Mouse (Mus musculus) MEL (cell line): Measurements from ENCODE around the gene Ccdc146. TPM values are rescaled to one million over a fixed set of nuclear protein-coding genes. Genes with fewer than 3 reads are reported as not detected.

Experiments used
- DNase-seq: peaks from one replicate; pipeline ENCODE4 v3.0.0; 2011; ENCODE audit warnings: low read depth, low spot score
- H3K27ac ChIP-seq: 2 replicates; pipeline ENCODE4 v1.5.1; 2012; ENCODE audit warnings: low read depth, mild to moderate bottlenecking, control low read depth, low read length, moderate library complexity; ENCODE audit not compliant: control insufficient read depth
- H3K27me3 ChIP-seq, 2 experiments: fragments of 150-350 bp in 1 of 2; sonication (generic) in 1 of 2; 2 replicates each; pipeline ENCODE4 v1.6.1; 2012; ENCODE audit warnings: low read length in 2 of 2, mild to moderate bottlenecking in 2 of 2, improper control_type of control experiment in 1 of 2, moderate library complexity in 1 of 2; ENCODE audit not compliant: insufficient read depth in 2 of 2, control insufficient read depth in 1 of 2
- H3K36me3 ChIP-seq, 2 experiments: 2 replicates each; pipeline ENCODE4 v1.6.1; 2012 to 2014; ENCODE audit warnings: low read length in 2 of 2, improper control_type of control experiment in 1 of 2, inconsistent platforms in 1 of 2, mild to moderate bottlenecking in 1 of 2; ENCODE audit not compliant: insufficient read depth in 2 of 2, control insufficient read depth in 1 of 2
- H3K4me1 ChIP-seq, 2 experiments: fragments of 150-350 bp in 1 of 2; sonication (generic) in 1 of 2; 2 replicates each; pipeline ENCODE4 v1.6.1; 2012; ENCODE audit warnings: low read length in 2 of 2, improper control_type of control experiment in 1 of 2, mild to moderate bottlenecking in 1 of 2; ENCODE audit not compliant: insufficient read depth in 2 of 2, control insufficient read depth in 1 of 2
- H3K4me3 ChIP-seq, 2 experiments: fragments of 150-350 bp in 1 of 2; sonication (generic) in 1 of 2; 2 replicates each; pipeline ENCODE4 v1.5.1; 2012; ENCODE audit warnings: low read depth in 2 of 2, low read length in 2 of 2, mild to moderate bottlenecking in 2 of 2, moderate library complexity in 2 of 2, control low read depth in 1 of 2, improper control_type of control experiment in 1 of 2; ENCODE audit not compliant: control insufficient read depth in 1 of 2, insufficient read depth in 1 of 2
- H3K79me2 ChIP-seq: 2 replicates; pipeline ENCODE4 v1.6.1; 2012; ENCODE audit warnings: mild to moderate bottlenecking, low read length, moderate library complexity; ENCODE audit not compliant: control insufficient read depth, poor library complexity, insufficient read depth
- H3K9ac ChIP-seq: 2 replicates; pipeline ENCODE4 v1.6.1; 2012; ENCODE audit warnings: low read depth, mild to moderate bottlenecking, control low read depth, low read length, moderate library complexity; ENCODE audit not compliant: control insufficient read depth, poor library complexity, severe bottlenecking
- H3K9me3 ChIP-seq: fragments of 150-350 bp; sonication (generic); replicated peaks from 2 replicates; pipeline ENCODE4 v1.6.1; 2012; ENCODE audit warnings: mild to moderate bottlenecking, low read length, improper control_type of control experiment, moderate library complexity; ENCODE audit not compliant: insufficient read depth
- BHLHE40 ChIP-seq: IDR thresholded peaks from 2 replicates; pipeline ENCODE4 v1.6.1; 2012; ENCODE audit warnings: low read depth, mild to moderate bottlenecking, inconsistent platforms, low read length, improper control_type of control experiment, borderline replicate concordance
- CHD1 ChIP-seq: IDR thresholded peaks from 2 replicates; pipeline ENCODE4 v1.6.1; 2012; ENCODE audit warnings: low read depth, mild to moderate bottlenecking, inconsistent platforms, low read length, improper control_type of control experiment
- CHD2 ChIP-seq: IDR thresholded peaks from 2 replicates; pipeline ENCODE4 v1.6.1; 2011; ENCODE audit warnings: low read length, improper control_type of control experiment
- CTCF ChIP-seq, 3 experiments: IDR thresholded peaks in 2 of 3; conservative IDR thresholded peaks in 1 of 3; 2 replicates each; pipeline ENCODE4 v1.5.1; 2011 to 2012; ENCODE audit warnings: low read length in 3 of 3, low read depth in 2 of 3, mild to moderate bottlenecking in 2 of 3, improper control_type of control experiment in 1 of 3, inconsistent platforms in 1 of 3, mixed read lengths in 1 of 3, moderate library complexity in 1 of 3; ENCODE audit not compliant: control insufficient read depth in 1 of 3, insufficient read depth in 1 of 3, poor library complexity in 1 of 3, severe bottlenecking in 1 of 3
- E2F4 ChIP-seq: IDR thresholded peaks from 2 replicates; pipeline ENCODE4 v1.6.1; 2011; ENCODE audit warnings: low read depth, low read length, improper control_type of control experiment, borderline replicate concordance
- ELF1 ChIP-seq: IDR thresholded peaks from 2 replicates; pipeline ENCODE4 v1.6.1; 2014; ENCODE audit warnings: low read depth, mild to moderate bottlenecking, inconsistent platforms, low read length, improper control_type of control experiment, moderate library complexity
- EP300 ChIP-seq, 2 experiments: IDR thresholded peaks; 2 replicates each; pipeline ENCODE4 v1.6.1; 2011; ENCODE audit warnings: improper control_type of control experiment in 2 of 2, low read length in 2 of 2, low read depth in 1 of 2, mild to moderate bottlenecking in 1 of 2
- GABPA ChIP-seq: IDR thresholded peaks from 2 replicates; pipeline ENCODE4 v1.6.1; 2012; ENCODE audit warnings: low read depth, mild to moderate bottlenecking, inconsistent platforms, low read length, improper control_type of control experiment, moderate library complexity
- HCFC1 ChIP-seq: IDR thresholded peaks from 2 replicates; pipeline ENCODE4 v1.6.1; 2012; ENCODE audit warnings: low read depth, mild to moderate bottlenecking, inconsistent platforms, low read length, improper control_type of control experiment, moderate library complexity
- JUND ChIP-seq: IDR thresholded peaks from 2 replicates; pipeline ENCODE4 v1.6.1; 2011; ENCODE audit warnings: low read depth, mild to moderate bottlenecking, improper control_type of control experiment, low read length
- KAT2A ChIP-seq: conservative IDR thresholded peaks from 2 replicates; pipeline ENCODE4 v1.6.1; 2012; ENCODE audit warnings: low read depth, low read length, improper control_type of control experiment, inconsistent platforms
- MAX ChIP-seq: IDR thresholded peaks from 2 replicates; pipeline ENCODE4 v1.6.1; 2011; ENCODE audit warnings: low read length, improper control_type of control experiment
- MAZ ChIP-seq: IDR thresholded peaks from 2 replicates; pipeline ENCODE4 v1.6.1; 2012; ENCODE audit warnings: low read depth, mild to moderate bottlenecking, inconsistent platforms, low read length, improper control_type of control experiment
- MEF2A ChIP-seq: IDR thresholded peaks from 2 replicates; pipeline ENCODE4 v1.6.1; 2014; ENCODE audit warnings: low read depth, mild to moderate bottlenecking, inconsistent platforms, low read length, improper control_type of control experiment; ENCODE audit not compliant: poor library complexity, insufficient replicate concordance, severe bottlenecking; ENCODE audit errors: extremely low read depth
- MXI1 ChIP-seq: IDR thresholded peaks from 2 replicates; pipeline ENCODE4 v1.6.1; 2011; ENCODE audit warnings: mild to moderate bottlenecking, low read depth, low read length, improper control_type of control experiment
- MYB ChIP-seq: IDR thresholded peaks from 2 replicates; pipeline ENCODE4 v1.6.1; 2011; ENCODE audit warnings: mild to moderate bottlenecking, low read depth, low read length, improper control_type of control experiment
- MYC ChIP-seq: IDR thresholded peaks from 2 replicates; pipeline ENCODE4 v1.6.1; 2011; ENCODE audit warnings: low read depth, mild to moderate bottlenecking, low read length, improper control_type of control experiment, moderate library complexity
- NELFE ChIP-seq: IDR thresholded peaks from 2 replicates; pipeline ENCODE4 v1.6.1; 2011; ENCODE audit warnings: low read depth, low read length, improper control_type of control experiment
- NRF1 ChIP-seq: IDR thresholded peaks from 2 replicates; pipeline ENCODE4 v1.6.1; 2014; ENCODE audit warnings: low read depth, mild to moderate bottlenecking, inconsistent platforms, low read length, improper control_type of control experiment, moderate library complexity; ENCODE audit not compliant: poor library complexity, insufficient read depth, severe bottlenecking
- POLR2A ChIP-seq, 2 experiments: IDR thresholded peaks; 2 replicates each; pipeline ENCODE4 v1.6.1; 2011 to 2012; ENCODE audit warnings: low read length in 2 of 2, mild to moderate bottlenecking in 2 of 2, control low read depth in 1 of 2, improper control_type of control experiment in 1 of 2, low read depth in 1 of 2, moderate library complexity in 1 of 2; ENCODE audit not compliant: control insufficient read depth in 1 of 2, insufficient read depth in 1 of 2, poor library complexity in 1 of 2
- POLR2AphosphoS5 ChIP-seq: IDR thresholded peaks from 2 replicates; pipeline ENCODE4 v1.6.1; 2012; ENCODE audit warnings: low read depth, borderline replicate concordance, mild to moderate bottlenecking, inconsistent platforms, low read length, moderate library complexity, mixed read lengths
- RAD21 ChIP-seq: IDR thresholded peaks from 2 replicates; pipeline ENCODE4 v1.6.1; 2011; ENCODE audit warnings: mild to moderate bottlenecking, low read depth, low read length, improper control_type of control experiment
- RCOR1 ChIP-seq: IDR thresholded peaks from 2 replicates; pipeline ENCODE4 v1.6.1; 2012; ENCODE audit warnings: low read depth, mild to moderate bottlenecking, inconsistent platforms, low read length, improper control_type of control experiment
- SIN3A ChIP-seq: IDR thresholded peaks from 2 replicates; pipeline ENCODE4 v1.6.1; 2012; ENCODE audit warnings: low read length, improper control_type of control experiment, inconsistent platforms
- SMC3 ChIP-seq: IDR thresholded peaks from 2 replicates; pipeline ENCODE4 v1.6.1; 2011; ENCODE audit warnings: low read depth, low read length, improper control_type of control experiment
- TAL1 ChIP-seq: IDR thresholded peaks from 2 replicates; pipeline ENCODE4 v1.6.1; 2012; ENCODE audit warnings: mild to moderate bottlenecking, inconsistent platforms, low read length, moderate library complexity, mixed read lengths
- TBP ChIP-seq: IDR thresholded peaks from 2 replicates; pipeline ENCODE4 v1.8.0; 2011; ENCODE audit warnings: low read depth, low read length, improper control_type of control experiment
- TCF12 ChIP-seq: IDR thresholded peaks from 2 replicates; pipeline ENCODE4 v1.6.1; 2014; ENCODE audit warnings: low read depth, mild to moderate bottlenecking, inconsistent platforms, low read length, improper control_type of control experiment, moderate library complexity
- UBTF ChIP-seq: IDR thresholded peaks from 2 replicates; pipeline ENCODE4 v1.6.1; 2012; ENCODE audit warnings: low read depth, mild to moderate bottlenecking, inconsistent platforms, low read length, improper control_type of control experiment, moderate library complexity, borderline replicate concordance; ENCODE audit not compliant: insufficient read depth
- USF2 ChIP-seq, 2 experiments: IDR thresholded peaks; 2 replicates each; pipeline ENCODE4 v1.6.1; 2011 to 2012; ENCODE audit warnings: improper control_type of control experiment in 2 of 2, low read length in 2 of 2, borderline replicate concordance in 1 of 2, inconsistent platforms in 1 of 2, low read depth in 1 of 2, mild to moderate bottlenecking in 1 of 2; ENCODE audit not compliant: insufficient read depth in 1 of 2
- ZC3H11A ChIP-seq: IDR thresholded peaks from 2 replicates; pipeline ENCODE4 v1.6.1; 2012; ENCODE audit warnings: low read depth, mild to moderate bottlenecking, inconsistent platforms, low read length, improper control_type of control experiment
- ZKSCAN1 ChIP-seq: IDR thresholded peaks from 2 replicates; pipeline ENCODE4 v1.6.1; 2012; ENCODE audit warnings: low read depth, mild to moderate bottlenecking, inconsistent platforms, low read length, improper control_type of control experiment, moderate library complexity
- ZMIZ1 ChIP-seq: IDR thresholded peaks from 2 replicates; pipeline ENCODE4 v1.6.1; 2012; ENCODE audit warnings: low read depth, mild to moderate bottlenecking, inconsistent platforms, low read length, improper control_type of control experiment, moderate library complexity
- polyA plus RNA-seq, 2 experiments: library from polyadenylated mRNA; stranded (reverse) in 1 of 2; unstranded in 1 of 2; fragments of >175 nt in 1 of 2; fragments of >200 nt in 1 of 2; gene quantifications; 2 replicates each; pipeline versions ENCODE4 v1.2.1 to v1.2.4; 2012; ENCODE audit warnings: low replicate concordance in 2 of 2, low read depth in 1 of 2; ENCODE audit not compliant: insufficient read length in 2 of 2, insufficient read depth in 1 of 2, missing spikeins in 1 of 2
- total RNA-seq: library from RNA; depleted of rRNA; stranded (reverse); fragments of 300-350 nt; gene quantifications from 2 replicates; pipeline ENCODE4 v1.2.3, GENCODE M21; 2012

Ccdc146 gene
- total and polyA plus RNA-seq, 3 experiments = 0.35 to 0.45 TPM; not detected in 1

- TF ChIP-seq ZKSCAN1 (no peak), ZC3H11A (peak; percentile 28; the same call in 1 of the 2 replicates)
Measured at GRCm38 (mm10) chr5:21411261-21411666, 13.2 kb downstream of the Ccdc146 start (continued).

DNA sequence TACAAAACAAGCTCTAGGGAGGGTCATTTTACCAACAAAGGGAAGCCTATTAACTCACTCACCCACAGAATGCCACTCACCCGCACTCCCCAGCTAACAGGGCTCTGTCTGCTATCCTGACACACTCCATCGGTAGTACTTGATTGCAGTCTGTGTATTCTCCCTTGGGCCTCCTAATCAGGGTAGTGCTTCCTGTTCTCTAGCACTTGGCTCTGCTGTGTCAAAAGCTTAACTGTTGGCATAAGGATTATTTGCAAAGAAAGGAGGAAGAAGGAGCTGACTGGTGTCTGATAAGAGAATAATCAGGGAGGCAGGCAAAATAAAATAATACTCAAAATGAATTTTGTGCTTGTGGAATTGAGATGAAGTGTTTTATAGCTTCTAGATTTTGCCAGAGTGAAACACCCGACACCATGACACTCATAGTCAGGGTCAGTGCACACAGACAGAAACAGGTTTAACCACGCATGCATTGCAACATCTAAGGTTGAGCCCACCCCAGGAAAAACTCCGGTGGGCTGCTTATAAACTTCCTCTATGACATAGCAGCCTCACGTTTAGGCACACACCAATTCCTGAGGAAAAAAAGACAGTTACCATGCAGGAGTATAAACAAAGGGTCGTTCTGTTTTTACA is 29.2 kb downstream of the Ccdc146 start:
- H3K9ac ChIP-seq = peak overlapping the region; percentile 69
- H3K36me3 ChIP-seq = peaks cover 0 to 35% of the 10 kb centered on the region in 2 experiments; a peak in 2 of 4 replicates
- no peaks in the 10 kb centered on the region for H3K27me3 ChIP-seq
- peaks cover 5% of the 10 kb centered on the region for H3K79me2 ChIP-seq
- H3K9me3 ChIP-seq = no peaks in the 10 kb centered on the region
- DNase-seq = peak; percentile 97
- H3K4me1 ChIP-seq = peaks cover 25 to 27% of the 10 kb centered on the region in 2 experiments
- H3K27ac ChIP-seq = peak overlapping the region; percentile 95
- peak overlapping the region; percentile 38 to 40 for H3K4me3 ChIP-seq
- TF ChIP-seq CHD1 (no peak), TCF12 (peak; percentile 93), CHD2 (no peak; the same call in 1 of the 2 replicates), HCFC1 (peak; percentile 72), ZC3H11A (peak; percentile 20; the same call in 1 of the 2 replicates), RCOR1 (peak; percentile 96), BHLHE40 (peak; percentile 73; the same call in 1 of the 2 replicates), UBTF (no peak), ELF1 (peak; percentile 83), MAX (peak; percentile 72), MXI1 (peak; percentile 78), NELFE (peak; percentile 75), CTCF (IDR thresholded peaks at IDR 0.05 in 2 of 3, conservative IDR thresholded peaks at IDR 0.05 in 1 of 3; ENCODE audit: control insufficient read depth in 1 of 3, insufficient read depth in 1 of 3, low read depth in 2 of 3, low read length in 3 of 3, poor library complexity in 1 of 3, severe bottlenecking in 1 of 3) (no peak), TBP (peak; percentile 93), RAD21 (no peak; the same call in 1 of the 2 replicates), POLR2AphosphoS5 (peak; percentile 61; the same call in 1 of the 2 replicates), ZKSCAN1 (no peak), MAZ (peak; percentile 84), JUND (peak; percentile 87), SIN3A (peak; percentile 94), ZMIZ1 (peak; percentile 92), POLR2A (IDR thresholded peaks at IDR 0.05; ENCODE audit: control insufficient read depth in 1 of 2, insufficient read depth in 1 of 2, low read depth in 1 of 2, low read length in 2 of 2, poor library complexity in 1 of 2) (peak; percentile 32 to 92; a peak in 2 of 4 replicates), KAT2A (no peak), E2F4 (peak; percentile 37), GABPA (no peak; the same call in 1 of the 2 replicates), EP300 (IDR thresholded peaks at IDR 0.05; ENCODE audit: low read depth in 1 of 2, low read length in 2 of 2) (peak; percentile 96), NRF1 (no peak), MYC (peak; percentile 69; the same call in 1 of the 2 replicates), SMC3 (0 out of 2 replicates have a peak, but pooled peaks have one; percentile 19), MEF2A (no peak; the same call in 1 of the 2 replicates), MYB (peak; percentile 82), USF2 (IDR thresholded peaks at IDR 0.05; ENCODE audit: borderline replicate concordance in 1 of 2, insufficient read depth in 1 of 2, low read depth in 1 of 2, low read length in 2 of 2) (no peak), TAL1 (peak; percentile 78)
